Mouse (Mus musculus) forebrain, embryonic 10.5 days (tissue): ENCODE results near the gene Tmod1. TPM values are rescaled to one million over a fixed set of nuclear protein-coding genes. Genes with fewer than 3 reads are reported as not detected.

Experiments used
- DNase-seq: peaks from one replicate; pipeline ENCODE4 v3.0.0-alpha.2; 2017; ENCODE audit warnings: low spot score; ENCODE audit errors: extremely low spot score
- H3K27ac ChIP-seq: fragments of 300-500 bp; sonication (generic); 2 replicates; pipeline ENCODE4 v1.5.1; 2016; ENCODE audit warnings: mild to moderate bottlenecking
- H3K27me3 ChIP-seq: fragments of 300-500 bp; sonication (generic); 2 replicates; pipeline ENCODE4 v1.6.1; 2016; ENCODE audit warnings: mild to moderate bottlenecking; ENCODE audit not compliant: poor library complexity, severe bottlenecking
- H3K36me3 ChIP-seq: fragments of 300-500 bp; sonication (generic); replicated peaks from 2 replicates; pipeline ENCODE4 v1.6.1; 2016; ENCODE audit warnings: mild to moderate bottlenecking, moderate library complexity
- H3K4me1 ChIP-seq: fragments of 300-500 bp; sonication (generic); 2 replicates; pipeline ENCODE4 v1.6.1; 2016
- H3K4me3 ChIP-seq: fragments of 300-500 bp; sonication (generic); 2 replicates; pipeline ENCODE4 v1.5.1; 2016; ENCODE audit warnings: mild to moderate bottlenecking, moderate library complexity
- H3K9me3 ChIP-seq: fragments of 300-500 bp; sonication (generic); 2 replicates; pipeline ENCODE4 v1.6.1; 2016; ENCODE audit warnings: mild to moderate bottlenecking, moderate library complexity
- WGBS: fragments of 180-500 bp; shearing (Covaris S2); methylation state at CpG from one replicate; pipeline ENCODE4 v1.1.7; 2016; 5-methylcytosine and 5-hydroxymethylcytosine counted together
- polyA plus RNA-seq: library from polyadenylated mRNA; unstranded; fragments of >200 nt; fragmentation: Nextera tagmentation; extraction: Ambion mirVana; gene quantifications from 2 replicates; pipeline ENCODE4 v1.2.1, GENCODE M21; 2016

The Tmod1 gene
- polyA plus RNA-seq, 1 experiment from 2014 or later, result 4.0 TPM

- WGBS, result 90% methylated on average over 4 of the region's 4 CpGs
- Histone ChIP-seq H3K4me1 (peaks cover 22% of the 10 kb centered on the region), H3K27me3 (no peaks in the 10 kb centered on the region), H3K9me3 (no peaks in the 10 kb centered on the region), H3K4me3 (no peak overlapping the region), H3K36me3 (no peaks in the 10 kb centered on the region), H3K27ac (no peak overlapping the region)
- no peak for DNase-seq
These were observed 25.1 kb downstream of the Tmod1 start for GRCm38 (mm10) chr4:46063841-46064240.

- Histone ChIP-seq H3K27ac (no peak overlapping the region), H3K9me3 (no peaks in the 10 kb centered on the region), H3K27me3 (no peaks in the 10 kb centered on the region), H3K4me3 (no peak overlapping the region), H3K4me1 (peaks cover 22% of the 10 kb centered on the region), H3K36me3 (no peaks in the 10 kb centered on the region)
- WGBS, result 58% methylated on average over 8 of the region's 8 CpGs
- no peak for DNase-seq
These were observed 25.5 kb downstream of the Tmod1 start for GRCm38 (mm10) chr4:46064263-46064662.

- no peak overlapping the region for H3K4me3 ChIP-seq
- H3K36me3 ChIP-seq, result no peaks in the 10 kb centered on the region
- DNase-seq, result no peak
- no peak overlapping the region for H3K27ac ChIP-seq
- H3K4me1 ChIP-seq, result peaks cover 24% of the 10 kb centered on the region
- H3K9me3 ChIP-seq, result no peaks in the 10 kb centered on the region
- 72% methylated on average over 3 of the region's 3 CpGs for WGBS
- no peaks in the 10 kb centered on the region for H3K27me3 ChIP-seq
These were observed 26.2 kb downstream of the Tmod1 start for GRCm38 (mm10) chr4:46064961-46065360.

- no peak overlapping the region for H3K27ac ChIP-seq
- 84% methylated on average over 8 of the region's 8 CpGs for WGBS
- H3K4me1 ChIP-seq, result peaks cover 29% of the 10 kb centered on the region
- no peaks in the 10 kb centered on the region for H3K27me3 ChIP-seq
- no peaks in the 10 kb centered on the region for H3K36me3 ChIP-seq
- DNase-seq, result no peak
- no peaks in the 10 kb centered on the region for H3K9me3 ChIP-seq
- no peak overlapping the region for H3K4me3 ChIP-seq
These were observed 27.1 kb downstream of the Tmod1 start for GRCm38 (mm10) chr4:46065695-46066340.

GRCm38 (mm10) chr4:46068060-46068459 lies 29.3 kb downstream of the Tmod1 start:
- Histone ChIP-seq H3K36me3 (no peaks in the 10 kb centered on the region), H3K9me3 (no peaks in the 10 kb centered on the region), H3K27me3 (no peaks in the 10 kb centered on the region), H3K27ac (no peak overlapping the region), H3K4me1 (peaks cover 25% of the 10 kb centered on the region), H3K4me3 (no peak overlapping the region)
- 95% methylated on average over 3 of the region's 3 CpGs for WGBS
- DNase-seq, result no peak

- H3K4me1 ChIP-seq, result peaks cover 25% of the 10 kb centered on the region
- H3K4me3 ChIP-seq, result no peak overlapping the region
- H3K27me3 ChIP-seq, result no peaks in the 10 kb centered on the region
- no peak overlapping the region for H3K27ac ChIP-seq
- DNase-seq, result no peak
- no peaks in the 10 kb centered on the region for H3K9me3 ChIP-seq
- WGBS, result 62% methylated on average over 1 of the region's 1 CpGs
- no peaks in the 10 kb centered on the region for H3K36me3 ChIP-seq
These were observed 29.8 kb downstream of the Tmod1 start for GRCm38 (mm10) chr4:46068573-46068972.

- Histone ChIP-seq H3K27me3 (no peaks in the 10 kb centered on the region), H3K27ac (no peak overlapping the region), H3K9me3 (no peaks in the 10 kb centered on the region), H3K4me1 (peaks cover 15% of the 10 kb centered on the region), H3K36me3 (no peaks in the 10 kb centered on the region), H3K4me3 (no peak overlapping the region)
- WGBS, result 78% methylated on average over 6 of the region's 6 CpGs
- DNase-seq, result no peak
These were observed 31.2 kb downstream of the Tmod1 start for GRCm38 (mm10) chr4:46069851-46070482.

GRCm38 (mm10) chr4:46072631-46073030 lies 33.9 kb downstream of the Tmod1 start:
- Histone ChIP-seq H3K4me1 (peaks cover 7% of the 10 kb centered on the region; the same call in 1 of the 2 replicates), H3K27ac (no peak overlapping the region), H3K9me3 (no peaks in the 10 kb centered on the region), H3K27me3 (no peaks in the 10 kb centered on the region), H3K36me3 (no peaks in the 10 kb centered on the region), H3K4me3 (no peak overlapping the region)
- WGBS, result 94% methylated on average over 6 of the region's 6 CpGs
- no peak for DNase-seq

GRCm38 (mm10) chr4:46073736-46074135 lies 35.0 kb downstream of the Tmod1 start:
- no peaks in the 10 kb centered on the region for H3K9me3 ChIP-seq
- no peaks in the 10 kb centered on the region for H3K27me3 ChIP-seq
- H3K4me3 ChIP-seq, result no peak overlapping the region
- H3K36me3 ChIP-seq, result no peaks in the 10 kb centered on the region
- WGBS, result 87% methylated on average over 4 of the region's 4 CpGs
- peaks cover 7% of the 10 kb centered on the region; the same call in 1 of the 2 replicates for H3K4me1 ChIP-seq
- no peak for DNase-seq
- no peak overlapping the region for H3K27ac ChIP-seq

GRCm38 (mm10) chr4:46075664-46076063 lies 36.9 kb downstream of the Tmod1 start:
- no peaks in the 10 kb centered on the region for H3K36me3 ChIP-seq
- no peak for DNase-seq
- H3K4me1 ChIP-seq, result no peaks in the 10 kb centered on the region
- no peaks in the 10 kb centered on the region for H3K27me3 ChIP-seq
- H3K4me3 ChIP-seq, result no peak overlapping the region
- WGBS, result 89% methylated on average over 3 of the region's 3 CpGs
- H3K9me3 ChIP-seq, result no peaks in the 10 kb centered on the region
- H3K27ac ChIP-seq, result no peak overlapping the region

GRCm38 (mm10) chr4:46076892-46077291 lies 38.2 kb downstream of the Tmod1 start:
- DNase-seq, result no peak
- H3K4me1 ChIP-seq, result no peaks in the 10 kb centered on the region
- 78% methylated on average over 2 of the region's 2 CpGs for WGBS
- H3K36me3 ChIP-seq, result no peaks in the 10 kb centered on the region
- no peak overlapping the region for H3K4me3 ChIP-seq
- no peak overlapping the region for H3K27ac ChIP-seq
- H3K27me3 ChIP-seq, result no peaks in the 10 kb centered on the region
- no peaks in the 10 kb centered on the region for H3K9me3 ChIP-seq

- DNase-seq, result no peak
- WGBS, result 87% methylated on average over 4 of the region's 4 CpGs
- Histone ChIP-seq H3K36me3 (no peaks in the 10 kb centered on the region), H3K27ac (no peak overlapping the region), H3K4me3 (no peak overlapping the region), H3K27me3 (no peaks in the 10 kb centered on the region), H3K9me3 (no peaks in the 10 kb centered on the region), H3K4me1 (peaks cover 10% of the 10 kb centered on the region; the same call in 1 of the 2 replicates)
These were observed 41.5 kb downstream of the Tmod1 start for GRCm38 (mm10) chr4:46080261-46080660.

GRCm38 (mm10) chr4:46082555-46082954 lies 43.8 kb downstream of the Tmod1 start:
- WGBS, result 82% methylated on average over 11 of the region's 11 CpGs
- H3K4me3 ChIP-seq, result no peak overlapping the region
- no peaks in the 10 kb centered on the region for H3K36me3 ChIP-seq
- H3K4me1 ChIP-seq, result peaks cover 11% of the 10 kb centered on the region; the same call in 1 of the 2 replicates
- no peak overlapping the region for H3K27ac ChIP-seq
- no peaks in the 10 kb centered on the region for H3K9me3 ChIP-seq
- no peaks in the 10 kb centered on the region for H3K27me3 ChIP-seq
- no peak for DNase-seq
